Comparison of ENCODE assay signal across 26 mouse cellular contexts in the genomic region with DNA sequence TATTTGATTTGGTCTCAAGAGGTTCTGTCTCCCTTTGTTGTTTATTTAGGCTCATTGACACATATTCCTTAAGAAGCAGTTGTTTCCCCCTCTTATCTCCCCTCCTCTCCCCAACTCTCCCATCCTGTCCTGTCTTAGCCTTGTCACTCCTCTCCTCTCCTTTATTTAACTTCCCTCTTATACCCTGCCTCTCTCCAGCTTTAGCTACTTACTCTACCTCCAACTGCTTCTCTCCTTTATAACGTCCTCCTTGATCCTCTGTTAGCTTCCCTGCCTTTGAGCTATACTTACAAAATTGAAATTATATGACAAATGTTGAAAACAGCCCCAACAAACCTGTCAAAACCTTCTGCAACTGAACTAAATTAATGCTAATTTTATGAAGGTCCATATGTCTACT.
"Had no signal": no experiment of that assay in that cellular context is flagged by ENCODE, and none has a peak within 500 bp of the region (broad histone marks: within the 10 kb centered on the region; RNA-seq: fewer than 3 reads in every experiment).

No protein-coding gene starts in this region.

- H3K9ac ChIP-seq: heart, embryonic 12.5 days; hindbrain, embryonic 12.5 days; hindbrain, embryonic 14.5 days; intestine, embryonic 15.5 days; limb, embryonic 13.5 days; limb, embryonic 15.5 days; liver, embryonic 12.5 days; liver, embryonic 14.5 days had no signal

- H3K36me3 ChIP-seq: heart, embryonic 10.5 days; heart, embryonic 12.5 days; hindbrain, embryonic 10.5 days; hindbrain, embryonic 12.5 days; intestine, embryonic 15.5 days; limb, embryonic 13.5 days; limb, embryonic 15.5 days; liver, embryonic 12.5 days had no signal

- H3K4me1 ChIP-seq: heart, embryonic 10.5 days; heart, embryonic 12.5 days; hindbrain, embryonic 10.5 days; hindbrain, embryonic 12.5 days; intestine, embryonic 15.5 days; limb, embryonic 13.5 days; limb, embryonic 15.5 days; liver, embryonic 12.5 days had no signal

- DNase-seq: gastrocnemius, adult 2 months; gastrocnemius, postnatal 10 days; gastrocnemius, postnatal 25 days; heart, adult 18-20 months; heart, postnatal 10 days; heart, postnatal 4 days; kidney, adult 18-20 months; kidney, adult 8-10 months; kidney, postnatal 10 days; kidney, postnatal 25 days; layer of hippocampus, adult 9-11 months; layer of hippocampus, postnatal 36 days; left cerebral cortex, postnatal 4 days had no signal

- H3K4me3 ChIP-seq: gastrocnemius, adult 2 months; heart, embryonic 10.5 days; heart, embryonic 12.5 days; hindbrain, embryonic 10.5 days; hindbrain, embryonic 12.5 days; intestine, embryonic 15.5 days; limb, embryonic 13.5 days; limb, embryonic 15.5 days; liver, embryonic 12.5 days had no signal

- H3K27me3 ChIP-seq: heart, embryonic 12.5 days; hindbrain, embryonic 12.5 days; intestine, embryonic 15.5 days; limb, embryonic 13.5 days; limb, embryonic 15.5 days; liver, embryonic 12.5 days had no signal

- ATAC-seq: hindbrain, embryonic 16.5 days; inflammation-experienced regulatory T-cells, adult 6 months; intestine, embryonic 15.5 days; intestine, postnatal 0 days; liver, embryonic 12.5 days had no signal

- H3K9me3 ChIP-seq: heart, embryonic 10.5 days; heart, embryonic 12.5 days; hindbrain, embryonic 10.5 days; hindbrain, embryonic 12.5 days; intestine, embryonic 15.5 days; limb, embryonic 13.5 days; limb, embryonic 15.5 days; liver, embryonic 12.5 days had no signal

- H3K27ac ChIP-seq: gastrocnemius, adult 2 months; heart, embryonic 10.5 days; hindbrain, embryonic 10.5 days; hindbrain, embryonic 12.5 days; hindbrain, embryonic 14.5 days; intestine, embryonic 15.5 days; limb, embryonic 13.5 days; limb, embryonic 15.5 days; liver, embryonic 12.5 days; liver, embryonic 14.5 days had no signal

- H3K4me2 ChIP-seq: heart, embryonic 12.5 days; hindbrain, embryonic 12.5 days; hindbrain, embryonic 14.5 days; intestine, embryonic 15.5 days; limb, embryonic 13.5 days; limb, embryonic 15.5 days; liver, embryonic 12.5 days had no signal
